Mouse (Mus musculus) retina, adult 2 months (tissue): Measurements from ENCODE around the gene Slc24a1.
A peak's percentile ranks its signal among the peaks of the same experiment; 100 is the strongest.
"Not testable (repeated sequence)": the region's sequence is repeated elsewhere in the genome, so short reads cannot be mapped to it uniquely, and the experiment has no call there.

Source experiments
- DNase-seq: peaks from one replicate; pipeline ENCODE4 v3.0.0-alpha.2; 2012; ENCODE audit warnings: low read depth, low spot score

The Slc24a1 gene

DNA sequence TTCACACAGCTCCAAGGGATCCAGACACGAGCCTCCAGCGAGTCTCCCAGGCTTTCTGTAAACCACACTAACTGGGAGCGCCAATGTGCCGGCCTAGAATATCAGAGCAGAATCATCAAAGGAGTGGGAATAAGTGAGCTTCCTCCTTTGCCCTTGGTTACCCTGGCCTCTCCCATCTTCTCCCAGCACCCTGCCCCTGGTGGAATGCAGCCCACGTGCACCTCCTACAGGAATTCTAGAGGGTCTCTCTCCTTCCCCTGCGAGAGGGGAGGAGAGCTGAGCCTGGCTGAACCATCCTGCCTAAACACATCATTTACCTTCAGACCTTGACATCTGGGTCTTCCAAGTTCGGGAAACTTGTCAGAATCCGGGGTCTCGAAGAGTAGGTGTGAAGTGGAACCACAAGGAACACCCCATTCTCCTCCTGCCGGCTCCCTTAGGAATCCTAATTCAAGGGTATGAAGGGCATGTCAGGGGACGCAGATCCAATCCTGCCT, at the start of gene Slc24a1:
Slc24a1 (minus strand) TSS at position 447 of the 497 bp plus-strand sequence.
- DNase-seq, result no peak

DNA sequence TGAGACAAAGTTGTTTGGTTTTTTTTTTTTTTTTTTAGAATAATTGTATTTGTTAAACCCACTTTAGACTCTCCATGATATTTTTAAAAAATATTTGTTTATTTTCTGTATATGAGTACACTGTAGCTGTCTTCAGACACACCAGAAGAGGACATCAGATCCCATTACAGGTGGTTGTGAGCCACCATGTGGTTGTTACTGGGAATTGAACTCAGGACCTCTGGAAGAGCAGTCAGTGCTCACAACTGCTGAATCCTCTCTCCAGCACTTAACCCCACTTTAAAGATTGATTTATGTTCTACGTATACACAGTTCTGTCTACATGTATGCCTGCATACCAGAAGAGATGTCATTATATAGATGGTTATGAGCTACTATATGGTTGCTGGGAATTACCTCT, 44.1 kb upstream of the Slc24a1 start:
- not testable (repeated sequence) for DNase-seq

DNA sequence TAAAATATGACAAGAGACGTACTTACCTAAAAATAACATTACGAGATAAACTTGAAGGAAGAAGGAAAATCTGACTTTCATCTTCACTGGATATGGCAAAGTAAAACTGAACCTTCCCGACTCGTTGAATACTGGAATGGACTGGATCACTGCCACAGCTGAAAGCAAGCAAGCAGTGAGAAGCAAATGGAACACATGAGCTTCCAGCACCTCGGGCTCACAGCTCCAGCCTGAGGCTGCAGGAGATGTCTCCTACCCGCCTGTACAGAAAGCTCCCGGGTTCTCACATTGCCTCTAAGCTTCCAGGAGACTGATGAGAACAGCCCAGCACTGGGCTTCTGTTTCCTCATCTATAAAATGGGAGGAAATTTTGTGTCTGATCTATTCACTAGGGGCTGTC, 38.9 kb upstream of the Slc24a1 start:
- DNase-seq, result no peak

DNA sequence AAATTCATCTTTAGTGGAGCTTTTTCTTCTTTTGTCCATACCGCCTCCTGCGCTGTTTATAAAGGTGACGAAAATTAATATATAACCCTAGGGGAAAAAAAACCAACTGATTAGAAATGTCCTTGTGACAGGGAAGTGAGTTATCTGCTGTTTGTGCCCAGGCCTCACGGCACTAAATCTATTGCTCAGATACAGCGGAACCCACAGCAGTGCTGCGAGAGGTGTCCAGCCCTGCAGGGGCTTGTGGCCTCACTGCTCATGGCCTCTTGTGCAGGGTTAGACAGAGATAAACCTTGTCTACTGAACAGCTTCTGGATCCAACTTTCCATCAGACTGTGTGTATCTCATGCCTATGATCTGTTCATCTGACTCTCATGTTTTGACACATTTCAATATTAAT, 37.0 kb upstream of the Slc24a1 start:
- DNase-seq, result no peak

DNA sequence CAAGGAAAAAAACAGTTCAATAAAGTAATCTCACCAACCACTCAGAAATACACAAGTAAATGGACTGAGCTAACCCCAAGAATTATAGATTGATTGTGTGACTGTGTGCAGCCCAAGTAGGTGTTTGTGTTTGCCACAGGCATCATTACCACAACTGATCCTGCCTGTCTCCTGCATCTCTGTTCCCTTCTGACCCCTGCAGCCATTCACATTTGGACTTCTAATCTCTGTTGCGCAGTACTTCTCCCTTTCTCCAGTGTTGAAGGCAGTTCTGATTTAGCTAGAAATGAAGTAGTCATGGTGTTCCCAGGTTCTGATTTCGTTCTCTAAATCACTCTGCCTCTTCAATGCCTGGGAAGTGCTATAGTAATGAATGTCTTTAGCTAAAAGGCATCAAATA, 36.2 kb upstream of the Slc24a1 start:
- DNase-seq, result no peak

DNA sequence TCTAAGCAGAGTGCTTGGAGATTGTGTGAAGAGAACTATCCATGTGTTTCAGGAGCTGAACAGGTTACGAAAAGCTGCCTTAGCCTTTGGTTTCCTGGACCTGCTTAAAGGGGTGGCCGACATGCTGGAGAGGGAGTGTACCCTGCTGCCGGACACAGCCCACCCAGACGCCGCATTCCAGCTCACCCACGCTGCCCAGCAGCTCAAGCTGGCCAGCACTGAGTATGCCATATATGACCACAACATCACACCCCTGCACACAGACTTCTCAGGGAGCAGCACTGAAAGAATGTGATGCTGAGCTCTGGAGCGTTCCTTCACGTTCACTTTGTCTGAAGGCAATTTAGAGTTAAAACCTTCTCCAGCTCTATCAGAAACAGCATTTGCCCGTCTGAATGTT, 34.4 kb upstream of the Slc24a1 start:
- no peak for DNase-seq

DNA sequence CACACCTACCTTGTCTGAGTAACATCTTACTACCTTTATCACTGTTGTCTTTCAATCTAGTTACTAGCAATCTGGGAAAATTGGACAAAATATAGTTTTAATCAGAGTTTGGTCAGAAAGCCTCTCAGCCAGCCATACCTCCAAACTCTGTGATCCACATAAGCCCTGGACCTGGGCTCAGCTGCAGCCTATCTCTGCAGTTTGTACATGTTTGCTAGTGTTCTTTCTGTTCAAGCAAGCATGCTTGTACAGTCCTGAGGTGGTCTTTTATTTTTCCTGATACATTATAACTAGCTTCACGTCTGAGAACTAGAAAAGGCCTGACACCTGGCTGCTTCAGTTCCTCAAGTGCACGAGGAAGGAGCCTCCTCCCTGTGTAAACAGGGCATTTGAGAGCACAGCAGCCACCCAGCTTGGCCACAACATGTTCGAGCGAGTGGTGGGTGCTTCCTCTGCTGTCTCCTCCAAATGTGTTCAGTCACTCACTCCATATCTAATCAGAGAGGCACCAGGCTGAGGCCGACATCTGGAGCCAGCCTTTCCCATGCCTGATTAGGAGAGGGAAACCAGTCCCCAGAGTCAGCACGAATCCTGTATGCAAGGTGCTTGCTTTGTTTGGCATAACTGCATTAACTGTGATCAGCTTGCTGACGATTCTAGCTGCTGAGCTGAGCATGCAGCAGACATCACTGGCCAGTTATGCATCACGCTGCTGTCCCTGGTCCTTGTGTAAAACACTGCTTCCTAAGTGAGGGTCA, 33.8 kb upstream of the Slc24a1 start:
- no peak for DNase-seq

DNA sequence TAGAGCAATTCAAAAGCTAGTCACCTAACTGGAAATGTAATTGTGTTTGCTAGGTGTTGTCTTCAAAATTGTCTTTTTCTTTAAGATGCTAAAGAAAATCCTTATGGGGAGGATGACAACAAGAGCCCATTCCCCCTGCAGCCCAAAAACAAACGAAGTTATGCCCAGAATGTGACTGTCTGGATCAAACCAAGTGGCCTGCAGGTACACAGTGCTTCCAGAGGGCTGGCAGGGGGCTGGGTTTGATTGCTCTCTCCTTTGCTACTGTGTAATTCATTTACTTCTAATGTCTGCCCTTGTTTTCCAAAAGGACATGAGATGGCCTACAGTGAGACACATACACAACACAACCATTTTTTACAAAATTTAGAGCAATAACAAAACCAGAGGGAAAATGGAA, 30.5 kb upstream of the Slc24a1 start:
- DNase-seq, result no peak

DNA sequence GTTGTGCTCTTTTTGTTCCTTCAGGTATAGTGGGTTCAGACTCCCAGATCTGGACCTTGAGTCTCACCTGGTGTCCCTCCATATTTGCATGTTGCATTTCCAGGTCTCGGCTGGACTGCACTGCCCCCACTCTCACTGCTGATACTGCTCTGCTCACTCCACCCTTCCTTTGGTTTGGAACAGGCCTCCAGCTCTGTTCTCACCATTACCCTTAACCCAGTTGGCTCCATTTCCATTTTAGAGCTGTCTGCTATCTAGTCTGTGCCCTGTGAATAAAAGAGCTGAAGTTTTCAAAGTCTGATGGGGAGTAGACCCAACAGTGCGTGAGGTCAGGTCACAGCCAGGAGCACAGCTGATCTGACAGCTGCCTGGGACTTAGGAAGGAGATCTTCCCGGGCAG, 29.1 kb upstream of the Slc24a1 start:
- DNase-seq, result no peak

DNA sequence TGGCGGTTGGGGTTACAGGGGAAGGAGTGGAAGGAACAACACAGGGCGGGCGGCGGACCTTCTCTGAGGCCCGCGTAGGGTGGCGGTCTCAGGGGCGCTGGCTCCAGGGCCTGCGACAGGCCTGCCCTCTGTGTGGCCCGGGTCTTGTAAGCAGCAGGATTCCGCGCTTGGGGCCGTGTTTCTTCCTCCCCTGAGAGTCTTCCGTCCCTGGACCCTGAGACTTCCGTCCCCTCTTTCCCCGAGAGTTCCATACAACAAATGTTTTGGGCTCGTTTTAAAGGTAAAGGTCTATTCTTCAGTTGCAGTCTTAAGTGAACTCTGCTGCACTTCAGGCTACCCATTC, 9.5 kb upstream of the Slc24a1 start:
- no peak for DNase-seq

DNA sequence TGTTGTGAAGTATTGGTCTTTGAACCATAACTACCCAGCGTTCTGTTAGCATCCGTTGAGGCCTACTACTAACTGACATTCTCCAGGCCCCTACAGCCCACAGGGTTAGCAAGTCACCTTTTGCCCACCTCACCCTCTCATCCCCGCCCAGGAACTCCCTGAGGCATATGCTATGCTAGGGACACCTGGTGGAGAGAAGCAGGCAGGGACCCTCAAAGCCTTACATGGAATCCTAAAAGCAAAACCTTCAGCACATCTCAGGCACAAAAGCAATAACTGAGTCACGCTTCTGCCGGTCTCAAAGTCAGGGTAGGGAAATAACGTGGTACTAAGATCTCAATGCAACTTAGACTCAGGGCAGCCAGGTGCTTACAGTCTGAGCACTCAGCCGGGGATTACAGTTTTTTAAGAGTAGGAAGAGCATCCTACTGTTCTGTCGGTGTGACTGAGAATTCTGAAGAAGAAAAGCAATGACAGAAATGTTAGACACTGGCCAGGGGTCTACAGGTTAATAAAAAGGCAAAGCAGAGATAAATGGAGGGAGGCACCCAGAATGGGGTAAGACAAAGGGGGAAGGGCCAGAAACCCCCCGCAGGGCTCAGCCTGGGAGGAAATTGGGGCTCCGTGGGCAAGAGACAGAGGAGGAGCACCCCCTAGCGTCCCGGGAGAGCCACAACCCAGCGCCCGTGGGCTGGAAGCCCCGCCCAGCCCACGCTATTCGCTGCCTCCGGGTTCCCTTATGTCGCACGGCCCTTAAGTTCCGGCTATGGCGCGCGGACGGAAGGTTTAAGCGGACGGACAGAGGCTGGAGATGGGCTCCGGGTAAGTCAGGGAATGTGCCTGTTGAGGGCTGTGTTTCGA, 8.9 kb upstream of the Slc24a1 start, which contains the start of gene Ints14:
Ints14 (plus strand) TSS at position 789 of the 861 bp plus-strand sequence.
- DNase-seq, result peak; percentile 92

DNA sequence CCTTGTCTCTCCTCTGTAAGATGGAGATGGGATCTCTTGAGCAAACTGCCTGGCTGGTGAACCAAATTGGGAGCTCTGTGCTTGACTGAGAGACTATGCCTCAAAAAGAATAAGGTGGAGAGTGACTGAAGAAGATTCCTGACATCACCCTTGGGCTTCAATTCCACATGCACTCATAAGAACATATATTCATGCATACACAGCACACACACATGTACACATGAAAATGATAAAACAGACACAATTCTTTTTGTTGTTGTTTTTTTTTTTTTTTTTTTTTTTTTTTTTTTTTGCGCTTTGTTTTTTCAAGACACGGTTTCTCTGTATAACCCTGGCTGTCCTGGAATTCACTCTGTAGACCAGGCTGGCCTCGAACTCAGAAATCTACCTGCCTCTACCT, 5.9 kb upstream of the Slc24a1 start:
- no peak for DNase-seq

DNA sequence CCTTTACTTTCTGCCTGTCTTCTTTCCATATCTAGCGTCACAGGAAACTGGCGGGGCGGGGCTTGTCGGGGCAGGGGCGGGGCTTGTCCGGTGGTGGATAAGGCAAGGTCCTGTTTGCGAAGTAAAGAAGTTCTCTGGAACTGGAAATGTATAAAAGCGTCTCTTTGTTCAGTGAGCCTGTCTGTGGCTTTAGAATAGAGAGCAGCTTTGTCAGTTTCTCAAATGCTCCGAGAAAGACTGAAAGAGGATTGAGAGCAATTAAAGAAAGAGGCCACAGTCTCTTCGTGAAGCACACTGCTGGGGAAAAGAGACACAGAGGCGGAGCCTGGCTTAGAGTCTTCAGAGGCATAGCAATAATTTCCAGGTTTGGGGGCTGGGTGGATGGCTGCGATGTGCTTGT, 4.9 kb upstream of the Slc24a1 start:
- no peak for DNase-seq

DNA sequence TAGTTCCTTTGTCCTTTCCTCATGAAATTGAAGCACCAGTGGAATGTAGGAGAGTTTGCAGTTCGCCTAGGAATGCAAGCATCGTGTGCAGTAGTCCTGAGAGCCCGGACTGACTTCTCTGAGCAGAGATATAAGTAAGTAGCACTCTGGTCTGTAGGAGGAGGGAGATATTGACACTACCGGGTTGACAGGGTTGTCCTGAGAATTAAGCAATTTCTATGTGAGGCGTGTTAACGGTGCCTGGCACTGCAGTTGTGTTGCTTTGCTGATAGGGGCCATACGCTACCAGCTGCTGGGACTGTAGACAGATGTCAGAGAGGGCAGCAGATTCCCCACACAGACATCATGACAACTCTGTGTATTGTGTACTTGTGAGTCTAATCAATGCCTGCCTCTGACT, 1.8 kb upstream of the Slc24a1 start:
- no peak for DNase-seq

DNA sequence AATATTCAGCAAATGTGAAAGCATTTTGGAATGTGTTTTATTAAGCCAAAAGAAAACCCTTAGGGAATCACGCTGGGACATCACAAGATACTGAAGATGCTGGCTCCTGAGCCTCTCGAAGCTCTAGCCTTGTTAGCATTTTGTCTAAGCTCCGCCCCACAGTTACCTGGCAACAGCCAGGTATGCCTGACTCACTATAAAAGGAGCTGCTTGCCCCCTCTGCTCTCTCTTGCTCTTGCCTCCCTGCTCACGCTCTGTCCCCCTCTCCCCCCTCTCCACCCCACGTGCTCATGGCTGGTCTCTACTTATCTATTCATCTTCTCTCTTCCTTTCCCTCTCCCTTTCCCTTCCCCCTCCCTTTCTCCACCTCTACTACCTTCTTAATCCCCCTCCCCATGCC, 648 bp upstream of the Slc24a1 start:
- DNase-seq, result no peak

DNA sequence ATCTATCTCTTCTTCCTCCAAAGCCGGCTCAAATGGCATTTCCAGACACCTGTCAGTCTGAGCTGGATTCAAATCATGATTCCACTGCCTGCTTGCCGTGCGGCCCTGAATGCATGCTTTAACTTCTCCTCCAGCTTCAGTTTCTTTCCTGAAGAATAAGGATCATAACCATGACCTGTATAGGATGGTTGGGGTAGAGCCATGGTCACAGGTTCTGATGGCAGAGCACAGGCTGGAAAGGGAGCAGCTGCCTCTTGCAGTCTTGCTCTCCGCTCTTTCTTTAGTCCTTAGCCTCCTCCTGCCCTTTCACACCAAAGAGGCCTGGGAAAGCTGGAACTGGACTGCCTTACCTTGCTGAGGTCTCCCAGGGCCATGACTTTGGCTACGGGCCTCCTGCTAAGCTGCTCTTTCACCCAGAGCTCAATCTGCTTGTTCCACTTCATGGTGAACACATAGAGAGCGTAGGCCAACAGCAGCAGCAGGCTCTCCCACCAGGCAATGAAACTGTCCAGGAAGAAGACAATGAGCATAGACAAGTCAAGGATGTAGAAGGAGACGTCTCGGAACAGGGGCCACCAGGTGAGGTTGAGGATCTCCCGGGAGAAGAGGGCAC, 3.8 kb downstream of the Slc24a1 start:
- DNase-seq, result no peak

DNA sequence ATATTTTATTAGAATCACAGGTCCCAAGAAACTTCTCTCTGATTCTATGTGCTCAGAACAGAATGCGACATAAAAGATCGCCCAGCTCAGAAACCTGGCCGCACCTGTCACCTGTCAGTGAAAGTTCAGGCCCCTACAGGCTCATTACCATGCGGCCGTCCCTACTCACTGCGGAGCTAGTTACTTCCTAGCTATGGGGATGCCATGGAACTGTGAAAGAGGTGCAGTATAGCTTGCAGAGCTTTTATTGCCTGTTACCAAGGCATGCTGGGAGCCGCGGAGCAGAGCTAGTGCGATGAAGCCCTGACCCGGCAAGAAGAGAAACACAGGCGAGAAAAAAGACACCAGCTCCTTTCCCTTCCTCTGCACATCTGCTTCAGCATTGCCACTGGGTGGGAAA, 7.4 kb downstream of the Slc24a1 start:
- no peak for DNase-seq

DNA sequence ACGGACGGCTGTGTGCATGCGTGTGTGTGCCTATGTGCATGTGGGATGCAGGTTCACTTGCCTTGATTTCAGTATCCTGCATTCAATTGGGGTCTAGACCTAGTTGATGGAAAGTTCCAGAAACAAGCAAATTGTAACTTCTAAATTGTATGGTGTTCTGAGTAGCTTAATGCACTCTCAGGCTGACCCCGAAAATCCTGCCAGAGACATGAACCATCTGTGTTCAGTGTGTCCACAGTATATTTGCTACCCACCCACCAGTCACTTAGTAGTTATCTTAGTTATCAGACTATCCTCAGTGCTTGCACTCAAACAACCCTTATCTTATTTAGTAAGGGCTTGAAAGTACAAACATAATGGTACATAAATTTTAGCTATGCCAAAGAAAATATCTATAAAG, 9.8 kb downstream of the Slc24a1 start:
- DNase-seq, result no peak

DNA sequence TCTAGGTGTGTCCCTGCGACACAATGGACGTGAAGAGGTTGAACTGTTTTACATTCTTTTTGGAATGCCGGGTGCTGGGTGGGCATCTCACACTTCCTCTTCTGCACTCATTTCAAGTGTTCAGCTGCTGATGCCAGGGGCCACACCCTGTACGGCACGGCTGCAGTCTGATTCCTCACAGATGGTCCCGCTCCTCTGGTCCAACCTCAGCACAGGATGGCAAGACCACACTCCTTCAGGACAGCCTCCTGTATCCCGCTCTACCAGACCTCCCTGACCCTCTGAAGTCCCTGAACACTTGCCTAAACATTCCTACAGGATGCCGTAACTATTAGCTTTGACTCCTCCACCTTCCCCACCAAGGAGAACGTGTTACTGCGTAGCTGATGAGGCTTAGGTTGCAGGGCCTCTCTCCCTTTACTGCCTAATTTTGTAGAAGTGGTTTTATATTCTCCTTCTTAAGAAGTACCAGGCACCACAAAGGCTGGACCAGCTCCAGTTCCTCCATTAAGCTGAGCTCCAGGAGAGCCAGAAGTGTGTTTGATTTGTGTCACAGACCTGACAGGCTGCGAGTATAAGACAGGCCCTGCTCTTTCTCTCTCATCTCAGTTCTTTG, 10.6 kb downstream of the Slc24a1 start:
- DNase-seq, result no peak

DNA sequence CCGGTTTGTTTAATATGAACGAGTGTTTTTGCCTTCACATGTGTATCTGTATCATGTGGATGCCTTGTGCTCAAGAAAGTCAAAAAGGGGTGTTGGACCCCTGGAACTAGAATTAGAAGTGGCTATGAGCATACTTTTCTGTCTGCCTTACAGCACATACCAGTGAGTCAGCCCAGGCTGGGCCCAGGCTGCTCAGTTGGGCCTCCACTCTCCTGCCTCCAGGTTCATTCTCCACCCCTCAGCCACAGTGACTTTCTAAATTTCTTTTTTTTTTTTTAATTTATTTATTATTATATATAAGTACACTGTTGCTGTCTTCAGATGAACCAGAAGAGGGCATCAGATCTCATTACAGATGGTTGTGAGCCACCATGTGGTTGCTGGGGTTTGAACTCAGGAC, 11.6 kb downstream of the Slc24a1 start:
- DNase-seq, result no peak

DNA sequence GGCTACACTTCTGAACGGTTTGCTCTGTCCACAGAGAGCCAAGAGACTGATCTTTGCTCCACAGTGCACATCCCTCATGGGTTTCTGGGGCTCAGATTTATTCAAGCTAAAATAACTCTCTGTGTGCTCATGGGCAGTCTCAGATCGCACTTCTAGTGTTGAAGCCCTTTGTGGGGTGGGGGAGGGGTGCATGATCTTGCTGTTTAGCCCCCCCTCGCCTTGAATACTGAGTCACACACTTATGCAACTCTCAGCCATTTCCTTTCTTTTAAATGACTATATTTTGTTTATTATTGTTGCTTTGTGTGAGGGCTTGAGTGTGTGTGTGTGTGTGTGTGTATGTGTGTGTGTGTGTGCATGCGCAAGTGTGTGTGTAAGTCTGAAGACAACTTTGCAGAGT, 12.1 kb downstream of the Slc24a1 start:
- no peak for DNase-seq

DNA sequence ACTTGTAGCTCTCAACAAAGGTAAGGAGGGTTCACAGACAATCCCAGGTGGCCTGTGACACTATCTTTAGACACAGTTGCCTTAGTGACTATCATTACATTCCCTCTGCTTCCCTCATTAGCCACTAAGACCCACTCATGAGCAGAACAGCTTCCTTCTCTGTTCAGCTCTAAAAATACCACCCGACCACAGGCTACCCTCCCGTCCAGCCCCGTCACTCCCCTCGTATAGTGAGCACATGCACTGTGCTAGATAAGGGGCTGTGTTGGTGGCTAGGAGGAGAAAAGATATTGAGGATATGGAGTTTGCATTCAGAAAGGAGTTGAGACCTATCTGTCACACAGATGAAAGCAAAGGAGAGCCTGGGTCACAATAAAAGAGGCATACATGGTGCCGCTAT, 12.9 kb downstream of the Slc24a1 start:
- no peak for DNase-seq
